ENCODE assay signal across 8 mouse cellular contexts in genomic region chr5:52565214-52565812, GRCm38 (mm10). TPM values are rescaled to one million over a fixed set of nuclear protein-coding genes. Genes with fewer than 3 reads are reported as not detected.
A peak's percentile ranks its signal among the peaks of the same experiment; 100 is the strongest.
DNase-seq lines count a peak whose midpoint lies in the region; ATAC-seq and TF ChIP-seq lines count a peak whose summit lies in the region.

No protein-coding gene starts in this region.

- TF ChIP-seq CTCF in ES-Bruce4 (IDR thresholded peaks at IDR 0.05; ENCODE audit: low read depth, low read length), result no peak

- H3K27me3 ChIP-seq in ES-Bruce4 (ENCODE audit: control insufficient read depth, insufficient read depth, low read length, poor library complexity, severe bottlenecking), result peaks cover 5% of the 10 kb centered on the region; the same call in 1 of the 2 replicates
- H3K27me3 ChIP-seq in forebrain, embryonic 15.5 days, result 0 out of 2 replicates have a peak, but pooled peaks cover 8% of the 10 kb centered on the region

- no peaks in the 10 kb centered on the region for H3K36me3 ChIP-seq in ES-Bruce4 (ENCODE audit: control insufficient read depth, insufficient read depth, low read length, poor library complexity, severe bottlenecking)
- no peaks in the 10 kb centered on the region for H3K36me3 ChIP-seq in forebrain, embryonic 15.5 days

- no peak for TF ChIP-seq EP300 in ES-Bruce4 (IDR thresholded peaks at IDR 0.05; ENCODE audit: insufficient read depth, low read depth, low read length)

- no peak for TF ChIP-seq POLR2A in ES-Bruce4 (IDR thresholded peaks at IDR 0.05; ENCODE audit: insufficient read depth, low read length)

- intact Hi-C loops in left cerebral cortex, postnatal 10 days (cut with DNase I), result loop anchor here (5.0 kb wide), 1 partner anchor 52 kb away; no protein-coding TSS in a partner anchor

- 5% methylated on average over 16 of the region's 17 CpGs for WGBS in forebrain, embryonic 15.5 days

- peak overlapping the region; percentile 88 for H3K9ac ChIP-seq in ES-Bruce4 (ENCODE audit: low read depth, poor library complexity, severe bottlenecking)
- peak overlapping the region; percentile 54 for H3K9ac ChIP-seq in forebrain, embryonic 15.5 days (replicated peaks)

- H3K4me2 ChIP-seq in forebrain, embryonic 15.5 days (replicated peaks), result peak overlapping the region; percentile 88

- ATAC-seq in forebrain, embryonic 15.5 days (replicated peaks), result peak; percentile 60

- no peaks in the 10 kb centered on the region for H3K4me1 ChIP-seq in ES-Bruce4 (ENCODE audit: control insufficient read depth, insufficient read depth, low read length)
- peaks cover 9% of the 10 kb centered on the region for H3K4me1 ChIP-seq in forebrain, embryonic 15.5 days

- H3K4me3 ChIP-seq in ES-Bruce4 (ENCODE audit: low read depth, low read length), result peak overlapping the region; percentile 72
- H3K4me3 ChIP-seq in forebrain, embryonic 15.5 days, result peak overlapping the region; percentile 54

- peak; percentile 10 for DNase-seq in cerebellum, adult 9-10 months
- DNase-seq in cerebellum, adult 9-11 months, result no peak
- peak; percentile 24 for DNase-seq in mesoderm, embryonic 11.5 days (ENCODE audit: low read depth, low spot score)
- DNase-seq in right cerebral cortex, adult 18-20 months, result no peak
- DNase-seq in right cerebral cortex, adult 2 months (ENCODE audit: low spot score in 2 of 2), result no peak
- DNase-seq in left cerebral cortex, postnatal 10 days (ENCODE audit: extremely low spot score in 1 of 2, low spot score in 2 of 2), result no peak

- H3K9me3 ChIP-seq in ES-Bruce4 (replicated peaks; ENCODE audit: control insufficient read depth, insufficient read depth, low read length, poor library complexity, severe bottlenecking), result peaks cover 6% of the 10 kb centered on the region; the same call in 1 of the 2 replicates
- H3K9me3 ChIP-seq in forebrain, embryonic 15.5 days, result no peaks in the 10 kb centered on the region

- H3K27ac ChIP-seq in ES-Bruce4 (ENCODE audit: insufficient read depth, low read length), result no peak overlapping the region
- H3K27ac ChIP-seq in forebrain, embryonic 15.5 days (replicated peaks), result no peak overlapping the region

RNA-seq across cellular contexts. Expression of gene Lgi2, which starts 0.9 kb away (rescaled TPM):
- polyA plus RNA-seq in ES-Bruce4 (2011; ENCODE audit: insufficient read depth, insufficient read length, low read depth, missing spikeins), result 2.1 and 2.6 TPM in 2 replicates
- 1.9 TPM in 2 replicates for polyA plus RNA-seq in forebrain, embryonic 15.5 days (2015; fragmentation: Nextera tagmentation; extraction: Ambion mirVana)
- 10 to 100 TPM; 61.1 to 65.1 TPM for total RNA-seq in left cerebral cortex, postnatal 10 days (2021)

Comparison
In these comparisons a context has a peak if more than half of its experiments do, and no peak if none do; other contexts are left out.
1. DNase-seq: peak in cerebellum, adult 9-10 months (single experiment) and mesoderm, embryonic 11.5 days (single experiment); none in cerebellum, adult 9-11 months (single experiment), right cerebral cortex, adult 18-20 months (single experiment), right cerebral cortex, adult 2 months (0 of 2) and left cerebral cortex, postnatal 10 days (0 of 2).